Mouse (Mus musculus): ENCODE data around the gene Tspan5.

Tspan5 gene

GRCm38 (mm10) chr3:138744030-138744774 lies 2.2 kb downstream of the Tspan5 start:
- no peak for DNase-seq (ENCODE audit: low spot score)

- DNase-seq (ENCODE audit: low spot score), result no peak
These were observed 3.1 kb downstream of the Tspan5 start for GRCm38 (mm10) chr3:138745091-138745490.

GRCm38 (mm10) chr3:138745596-138745995 lies 3.6 kb downstream of the Tspan5 start:
- no peak for DNase-seq (ENCODE audit: low spot score)

- no peak for DNase-seq (ENCODE audit: low spot score)
These were observed 4.6 kb downstream of the Tspan5 start for GRCm38 (mm10) chr3:138746556-138746955.

GRCm38 (mm10) chr3:138747035-138747434 lies 5.0 kb downstream of the Tspan5 start:
- no peak for DNase-seq (ENCODE audit: low spot score)

GRCm38 (mm10) chr3:138747985-138748384 lies 6.0 kb downstream of the Tspan5 start:
- DNase-seq (ENCODE audit: low spot score), result no peak

- no peak for DNase-seq (ENCODE audit: low spot score)
These were observed 7.7 kb downstream of the Tspan5 start for GRCm38 (mm10) chr3:138749645-138750044.

- DNase-seq (ENCODE audit: low spot score), result no peak
These were observed 9.3 kb downstream of the Tspan5 start for GRCm38 (mm10) chr3:138751328-138751727.

GRCm38 (mm10) chr3:138752056-138752455 lies 10.1 kb downstream of the Tspan5 start:
- DNase-seq (ENCODE audit: low spot score), result no peak

- no peak for DNase-seq (ENCODE audit: low spot score)
These were observed 10.8 kb downstream of the Tspan5 start for GRCm38 (mm10) chr3:138752769-138753168.

GRCm38 (mm10) chr3:138753182-138753885 lies 11.3 kb downstream of the Tspan5 start:
- no peak for DNase-seq (ENCODE audit: low spot score)

- DNase-seq (ENCODE audit: low spot score), result no peak
These were observed 12.3 kb downstream of the Tspan5 start for GRCm38 (mm10) chr3:138754328-138754727.

GRCm38 (mm10) chr3:138757283-138757682 lies 15.3 kb downstream of the Tspan5 start:
- peak; percentile 43 for DNase-seq (ENCODE audit: low spot score)

GRCm38 (mm10) chr3:138759968-138760684 lies 18.1 kb downstream of the Tspan5 start:
- no peak for DNase-seq (ENCODE audit: low spot score)

- DNase-seq (ENCODE audit: low spot score), result no peak
These were observed 18.7 kb downstream of the Tspan5 start for GRCm38 (mm10) chr3:138760685-138761119.

- DNase-seq (ENCODE audit: low spot score), result no peak
These were observed 19.5 kb downstream of the Tspan5 start for GRCm38 (mm10) chr3:138761531-138761930.

GRCm38 (mm10) chr3:138763941-138764340 lies 21.9 kb downstream of the Tspan5 start:
- DNase-seq (ENCODE audit: low spot score), result no peak

GRCm38 (mm10) chr3:138764782-138765181 lies 22.8 kb downstream of the Tspan5 start:
- DNase-seq (ENCODE audit: low spot score), result no peak

GRCm38 (mm10) chr3:138767034-138767433 lies 25.0 kb downstream of the Tspan5 start:
- DNase-seq (ENCODE audit: low spot score), result no peak

- no peak for DNase-seq (ENCODE audit: low spot score)
These were observed 26.6 kb downstream of the Tspan5 start for GRCm38 (mm10) chr3:138768541-138769093.

GRCm38 (mm10) chr3:138770650-138771331 lies 28.8 kb downstream of the Tspan5 start:
- DNase-seq (ENCODE audit: low spot score), result no peak

All from T-cell, adult 2 months (primary cell).